Mouse (Mus musculus) midbrain, embryonic 16.5 days (tissue): ENCODE data around the gene Papss1. TPM values are rescaled to one million over a fixed set of nuclear protein-coding genes. Genes with fewer than 3 reads are reported as not detected.

Source experiments
- ATAC-seq: fragments of 200-750 bp; cut with Nextera tagmentation; 2 replicates; pipeline ENCODE4 v1.8.0; 2017; ENCODE audit warnings: moderate TSS enrichment
- H3K27ac ChIP-seq: fragments of 300-500 bp; sonication (generic); 2 replicates; pipeline ENCODE4 v1.5.1; 2014; ENCODE audit warnings: mild to moderate bottlenecking, low read length, mixed read lengths
- H3K27me3 ChIP-seq: fragments of 300-500 bp; sonication (generic); 2 replicates; pipeline ENCODE4 v1.6.1; 2014; ENCODE audit warnings: low read depth, low read length, mixed read lengths; ENCODE audit not compliant: control insufficient read depth, insufficient read depth
- H3K36me3 ChIP-seq: fragments of 300-500 bp; sonication (generic); 2 replicates; pipeline ENCODE4 v1.6.1; 2014; ENCODE audit warnings: mild to moderate bottlenecking, low read length, moderate library complexity, mixed read lengths; ENCODE audit not compliant: control insufficient read depth, insufficient read depth
- H3K4me1 ChIP-seq: fragments of 300-500 bp; sonication (generic); 2 replicates; pipeline ENCODE4 v1.6.1; 2014; ENCODE audit warnings: mild to moderate bottlenecking, low read length, mixed read lengths; ENCODE audit not compliant: control insufficient read depth, insufficient read depth
- H3K4me2 ChIP-seq: fragments of 300-500 bp; sonication (generic); 2 replicates; pipeline ENCODE4 v1.6.1; 2014; ENCODE audit warnings: mild to moderate bottlenecking, low read length, mixed read lengths
- H3K4me3 ChIP-seq: fragments of 300-500 bp; sonication (generic); 2 replicates; pipeline ENCODE4 v1.5.1; 2014; ENCODE audit warnings: low read depth, mild to moderate bottlenecking, low read length, moderate library complexity, mixed read lengths
- H3K9ac ChIP-seq: fragments of 300-500 bp; sonication (generic); 2 replicates; pipeline ENCODE4 v1.6.1; 2014; ENCODE audit warnings: low read depth, low read length, mixed read lengths
- H3K9me3 ChIP-seq: fragments of 300-500 bp; sonication (generic); replicated peaks from 2 replicates; pipeline ENCODE4 v1.6.1; 2014; ENCODE audit warnings: mild to moderate bottlenecking, low read length, mixed read lengths; ENCODE audit not compliant: control insufficient read depth, poor library complexity, severe bottlenecking
- WGBS: fragments of 180-500 bp; shearing (Covaris S2); extraction: QIAGEN DNeasy Blood & Tissue Kit; methylation state at CpG from one replicate; pipeline ENCODE4 v1.1.7; 2014; 5-methylcytosine and 5-hydroxymethylcytosine counted together
- polyA plus RNA-seq: library from polyadenylated mRNA; unstranded; fragments of >200 nt; fragmentation: Nextera tagmentation; extraction: Ambion mirVana; gene quantifications from 2 replicates; pipeline ENCODE4 v1.2.1, GENCODE M21; 2015

Gene Papss1
- polyA plus RNA-seq, 1 experiment from 2014 or later = 127 TPM

GRCm38 (mm10) chr3:131637008-131637407 is 72.4 kb downstream of the Papss1 start:
- Histone ChIP-seq H3K9ac (no peak overlapping the region), H3K4me3 (no peak overlapping the region), H3K4me2 (no peak overlapping the region), H3K9me3 (no peaks in the 10 kb centered on the region), H3K4me1 (peaks cover 4% of the 10 kb centered on the region; the same call in 1 of the 2 replicates), H3K36me3 (peaks cover 4% of the 10 kb centered on the region; the same call in 1 of the 2 replicates), H3K27me3 (no peaks in the 10 kb centered on the region), H3K27ac (no peak overlapping the region)
- WGBS = 90% methylated on average over 3 of the region's 3 CpGs
- peak; percentile 30 for ATAC-seq

- ATAC-seq = peak; percentile 18; the same call in 1 of the 2 replicates
- Histone ChIP-seq H3K9ac (no peak overlapping the region), H3K4me3 (no peak overlapping the region), H3K36me3 (no peaks in the 10 kb centered on the region), H3K27ac (peak overlapping the region; percentile 32; the same call in 1 of the 2 replicates), H3K4me1 (peaks cover 4% of the 10 kb centered on the region; the same call in 1 of the 2 replicates), H3K9me3 (no peaks in the 10 kb centered on the region), H3K27me3 (no peaks in the 10 kb centered on the region), H3K4me2 (no peak overlapping the region)
- 11% methylated on average over 10 of the region's 10 CpGs for WGBS
These were observed 73.1 kb downstream of the Papss1 start for GRCm38 (mm10) chr3:131637664-131638063.

DNA sequence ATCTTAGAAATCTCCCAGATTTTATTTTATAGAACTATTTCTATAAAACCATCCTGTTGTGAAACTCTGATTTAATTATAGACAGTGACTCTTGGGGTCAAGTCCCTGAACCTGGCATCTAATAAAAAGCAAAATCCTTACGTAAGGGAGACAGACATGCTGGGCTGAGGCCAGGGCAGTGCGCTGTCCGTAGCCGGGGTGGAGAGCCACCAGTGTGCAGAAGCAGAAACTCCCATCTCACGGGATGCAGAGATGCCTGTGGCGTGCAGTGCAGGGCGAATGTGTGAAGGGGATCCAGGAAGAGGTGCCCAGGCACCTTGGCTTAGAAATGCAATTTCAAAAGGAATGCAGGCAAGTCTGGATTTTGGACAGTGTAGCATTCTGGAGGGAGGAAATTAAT is 73.6 kb downstream of the Papss1 start:
- Histone ChIP-seq H3K4me2 (no peak overlapping the region), H3K27me3 (no peaks in the 10 kb centered on the region), H3K9ac (no peak overlapping the region), H3K27ac (no peak overlapping the region), H3K4me3 (no peak overlapping the region), H3K9me3 (no peaks in the 10 kb centered on the region), H3K4me1 (peaks cover 4% of the 10 kb centered on the region; the same call in 1 of the 2 replicates), H3K36me3 (0 out of 2 replicates have a peak, but pooled peaks cover 3% of the 10 kb centered on the region)
- WGBS = 62% methylated on average over 7 of the region's 7 CpGs
- ATAC-seq = 0 out of 2 replicates have a peak, but pooled peaks have one; percentile 44

DNA sequence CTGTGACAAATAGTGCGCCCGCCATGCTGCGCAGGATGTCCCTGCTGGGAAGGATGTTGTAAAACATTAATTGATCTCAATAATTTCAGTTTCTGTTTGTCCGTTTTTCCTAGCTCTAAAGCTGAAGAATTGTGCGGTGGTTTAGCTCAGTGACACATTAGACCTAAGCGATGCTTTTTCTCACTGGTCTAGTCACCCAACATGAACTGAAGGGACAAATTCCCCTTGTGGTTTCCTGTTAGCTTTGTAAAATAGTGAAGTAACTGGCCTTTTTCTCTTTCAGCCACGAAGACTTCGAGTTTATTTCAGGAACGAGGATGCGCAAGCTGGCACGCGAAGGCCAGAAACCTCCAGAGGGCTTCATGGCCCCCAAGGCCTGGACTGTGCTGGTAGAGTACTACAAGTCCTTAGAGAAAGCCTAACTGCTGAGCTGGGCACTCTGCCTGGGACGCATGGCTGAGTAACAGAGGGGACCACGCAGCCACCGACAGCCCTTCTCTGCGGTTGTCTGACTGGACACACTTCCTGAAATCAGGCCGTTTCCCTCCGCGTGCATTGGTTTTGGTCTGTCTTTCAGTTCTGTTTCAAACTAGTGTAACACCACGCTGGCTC is 78.2 kb downstream of the Papss1 start:
- Histone ChIP-seq H3K27me3 (no peaks in the 10 kb centered on the region), H3K9me3 (no peaks in the 10 kb centered on the region), H3K27ac (no peak overlapping the region), H3K4me1 (peaks cover under 1% of the 10 kb centered on the region; the same call in 1 of the 2 replicates), H3K4me3 (no peak overlapping the region), H3K4me2 (no peak overlapping the region), H3K9ac (no peak overlapping the region), H3K36me3 (0 out of 2 replicates have a peak, but pooled peaks cover 14% of the 10 kb centered on the region)
- 93% methylated on average over 20 of the region's 20 CpGs for WGBS
- ATAC-seq = no peak

DNA sequence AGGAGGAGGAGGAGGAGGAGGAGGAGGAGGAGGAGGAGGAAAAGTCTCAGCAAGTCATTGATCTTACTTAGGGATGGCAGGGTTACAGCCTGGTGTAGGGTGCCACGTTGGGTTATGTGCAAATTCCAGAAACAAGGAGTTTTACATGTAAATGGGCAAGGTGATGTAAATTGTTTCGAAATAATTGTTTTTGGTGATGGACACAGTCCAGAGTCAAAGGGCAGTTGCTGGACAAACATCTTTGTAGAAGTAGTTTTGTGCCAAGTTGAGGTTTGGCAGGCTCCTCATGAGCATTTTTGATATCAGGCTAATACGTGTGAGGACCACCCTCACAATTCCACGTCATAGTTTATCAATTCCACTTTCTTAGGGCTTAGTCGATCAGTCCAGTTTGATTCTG is 80.6 kb downstream of the Papss1 start:
- WGBS = 94% methylated on average over 5 of the region's 5 CpGs
- Histone ChIP-seq H3K27me3 (no peaks in the 10 kb centered on the region), H3K9ac (no peak overlapping the region), H3K27ac (no peak overlapping the region), H3K4me2 (no peak overlapping the region), H3K36me3 (0 out of 2 replicates have a peak, but pooled peaks cover 14% of the 10 kb centered on the region), H3K4me1 (no peaks in the 10 kb centered on the region), H3K9me3 (no peaks in the 10 kb centered on the region; the same call in 1 of the 2 replicates), H3K4me3 (no peak overlapping the region)
- ATAC-seq = no peak

DNA sequence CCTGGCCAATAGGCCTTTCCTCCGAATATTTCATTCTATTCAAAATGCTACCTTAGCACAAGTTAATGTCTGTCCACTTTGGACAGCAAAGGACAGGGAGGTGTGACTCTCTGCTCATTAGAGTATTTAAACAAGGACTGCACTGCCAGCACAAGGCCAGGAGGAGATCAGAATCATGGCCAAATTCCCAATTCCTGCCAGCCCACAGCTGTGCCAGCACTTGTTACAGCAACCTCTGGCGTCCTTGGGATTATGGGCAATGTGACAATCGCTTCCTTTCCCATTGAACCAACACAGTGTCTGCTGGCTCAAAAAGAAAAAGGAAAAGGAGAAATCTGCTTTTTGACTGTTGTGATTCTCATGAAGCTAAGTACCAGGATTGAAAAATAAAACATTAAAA is 89.8 kb downstream of the Papss1 start:
- H3K4me2 ChIP-seq = no peak overlapping the region
- no peak overlapping the region for H3K27ac ChIP-seq
- H3K4me1 ChIP-seq = no peaks in the 10 kb centered on the region
- no peak overlapping the region for H3K4me3 ChIP-seq
- no peaks in the 10 kb centered on the region for H3K27me3 ChIP-seq
- 78% methylated on average over 3 of the region's 3 CpGs for WGBS
- no peak overlapping the region for H3K9ac ChIP-seq
- H3K36me3 ChIP-seq = no peaks in the 10 kb centered on the region
- no peak for ATAC-seq
- no peaks in the 10 kb centered on the region for H3K9me3 ChIP-seq

GRCm38 (mm10) chr3:131656032-131656431 is 91.5 kb downstream of the Papss1 start:
- Histone ChIP-seq H3K9me3 (no peaks in the 10 kb centered on the region), H3K4me1 (no peaks in the 10 kb centered on the region), H3K4me2 (no peak overlapping the region), H3K27me3 (no peaks in the 10 kb centered on the region), H3K36me3 (no peaks in the 10 kb centered on the region), H3K27ac (no peak overlapping the region), H3K4me3 (no peak overlapping the region), H3K9ac (no peak overlapping the region)
- no peak for ATAC-seq
- 79% methylated on average over 6 of the region's 6 CpGs for WGBS

GRCm38 (mm10) chr3:131660126-131660525 is 95.6 kb downstream of the Papss1 start:
- H3K4me2 ChIP-seq = no peak overlapping the region
- H3K27me3 ChIP-seq = no peaks in the 10 kb centered on the region
- no peaks in the 10 kb centered on the region for H3K4me1 ChIP-seq
- H3K9ac ChIP-seq = no peak overlapping the region
- ATAC-seq = no peak
- H3K27ac ChIP-seq = no peak overlapping the region
- H3K36me3 ChIP-seq = no peaks in the 10 kb centered on the region
- no peak overlapping the region for H3K4me3 ChIP-seq
- no peaks in the 10 kb centered on the region for H3K9me3 ChIP-seq

GRCm38 (mm10) chr3:131660629-131661028 is 96.1 kb downstream of the Papss1 start:
- Histone ChIP-seq H3K4me2 (no peak overlapping the region), H3K9me3 (no peaks in the 10 kb centered on the region), H3K9ac (no peak overlapping the region), H3K27ac (no peak overlapping the region), H3K36me3 (no peaks in the 10 kb centered on the region), H3K4me3 (no peak overlapping the region), H3K4me1 (no peaks in the 10 kb centered on the region), H3K27me3 (no peaks in the 10 kb centered on the region)
- 91% methylated on average over 4 of the region's 4 CpGs for WGBS
- no peak for ATAC-seq
